Mouse (Mus musculus) cerebellum, adult 11-12 months (tissue): ENCODE data around the gene Tldc1.

ENCODE experiments used
- DNase-seq: peaks from one replicate; pipeline ENCODE4 v3.0.0; 2022

The Tldc1 gene

DNA sequence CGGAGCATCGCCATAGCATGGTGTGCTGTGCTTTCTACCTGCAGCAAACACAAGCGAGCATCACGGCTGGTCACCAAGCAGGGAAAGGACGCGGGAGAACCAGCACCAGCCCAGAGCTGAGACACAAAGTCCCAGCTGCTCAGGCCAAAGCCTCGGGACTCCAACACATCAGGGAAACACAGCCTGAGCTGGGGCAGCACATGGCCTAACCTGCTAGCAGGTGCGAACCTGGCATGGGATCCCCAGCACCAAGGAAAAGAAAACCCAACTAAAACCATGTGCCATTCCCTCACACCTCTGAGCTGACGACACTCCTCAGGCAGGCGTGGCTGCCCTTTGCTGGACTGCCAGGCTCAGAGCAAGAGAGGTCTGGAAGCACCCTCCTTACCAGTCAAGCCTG, 12.9 kb downstream of the Tldc1 start:
- no peak for DNase-seq

- DNase-seq = no peak
Observed at GRCm38 (mm10) chr8:119762226-119763220, 15.7 kb downstream of the Tldc1 start.

- DNase-seq = no peak
Observed at GRCm38 (mm10) chr8:119761692-119762091, 16.5 kb downstream of the Tldc1 start.

- no peak for DNase-seq
Observed at GRCm38 (mm10) chr8:119756538-119756937, 21.7 kb downstream of the Tldc1 start.

DNA sequence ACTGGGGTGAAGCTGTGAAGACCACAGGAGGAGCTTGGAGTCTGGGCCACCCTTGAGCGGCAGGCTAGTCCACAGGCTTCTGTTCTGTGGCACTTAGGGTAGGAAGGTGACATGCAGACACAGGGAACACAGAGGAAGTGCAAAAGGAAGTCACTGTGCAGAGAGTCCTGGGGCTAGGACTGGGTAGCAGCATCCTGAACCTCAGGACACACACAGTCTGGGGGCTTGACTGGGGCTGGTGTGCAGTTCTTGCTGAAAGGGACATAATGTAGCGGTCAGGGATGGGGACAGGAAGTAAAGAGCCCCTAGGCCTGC, 22.1 kb downstream of the Tldc1 start:
- DNase-seq = no peak

DNA sequence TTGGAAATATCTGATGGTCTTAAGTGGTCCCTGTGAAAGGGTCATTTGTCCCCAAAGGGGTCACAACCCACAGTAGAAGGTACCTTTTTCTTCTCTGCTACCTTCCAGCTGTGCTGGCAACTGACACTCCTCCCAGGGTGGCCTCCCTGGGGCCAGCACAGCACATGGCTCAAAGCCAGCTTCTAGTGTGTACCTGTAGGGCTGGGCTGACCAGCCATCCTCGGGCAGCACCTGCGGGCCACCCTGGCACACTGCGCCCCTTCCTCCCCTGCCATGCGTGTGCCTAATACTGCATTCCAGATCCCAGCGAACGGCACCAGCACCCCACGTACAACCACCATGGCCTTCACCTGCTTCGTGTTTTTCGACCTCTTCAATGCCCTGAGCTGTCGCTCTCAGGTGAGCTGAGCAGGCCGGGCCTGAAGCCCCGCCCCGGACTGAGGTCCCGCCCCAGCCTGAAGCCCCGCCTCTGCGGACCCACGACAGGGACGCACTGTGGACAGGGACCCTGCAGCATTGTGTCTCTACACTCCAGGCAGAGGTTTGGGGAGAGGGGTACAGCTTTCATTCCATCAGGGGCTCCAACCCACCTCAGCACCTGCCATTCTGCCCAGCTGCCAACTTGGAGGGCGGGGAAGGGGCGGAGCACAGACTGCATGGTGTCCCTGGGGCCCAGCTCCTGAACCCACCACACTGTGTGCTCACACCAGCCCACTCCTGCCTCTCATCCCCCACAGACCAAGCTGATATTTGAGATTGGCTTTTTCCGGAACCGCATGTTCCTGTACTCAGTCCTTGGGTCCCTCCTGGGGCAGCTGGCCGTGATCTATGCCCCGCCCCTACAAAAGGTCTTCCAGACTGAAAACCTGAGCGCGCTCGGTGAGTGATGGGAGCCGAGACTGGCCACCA, 22.7 kb downstream of the Tldc1 start:
- no peak for DNase-seq

DNA sequence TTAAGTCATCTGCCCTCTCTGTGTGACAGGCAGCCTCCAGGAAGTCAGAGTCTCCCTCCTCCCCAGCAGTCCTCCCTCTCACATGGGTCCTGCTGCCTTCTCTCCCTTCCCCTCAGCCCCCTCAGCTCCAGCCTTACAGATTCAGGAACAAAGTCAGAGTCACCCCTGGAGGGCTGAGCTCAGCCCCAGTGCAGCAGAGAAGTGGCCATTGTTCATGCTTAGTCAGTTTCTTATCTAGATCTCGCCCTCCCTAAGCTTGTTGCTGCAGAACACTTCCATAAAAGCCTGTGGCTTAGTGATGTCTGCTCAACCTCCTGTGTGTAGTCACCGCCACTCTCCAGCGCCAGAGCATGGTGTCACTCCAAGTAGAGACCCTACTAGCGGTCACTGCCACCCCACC, 33.6 kb downstream of the Tldc1 start:
- DNase-seq = no peak

DNA sequence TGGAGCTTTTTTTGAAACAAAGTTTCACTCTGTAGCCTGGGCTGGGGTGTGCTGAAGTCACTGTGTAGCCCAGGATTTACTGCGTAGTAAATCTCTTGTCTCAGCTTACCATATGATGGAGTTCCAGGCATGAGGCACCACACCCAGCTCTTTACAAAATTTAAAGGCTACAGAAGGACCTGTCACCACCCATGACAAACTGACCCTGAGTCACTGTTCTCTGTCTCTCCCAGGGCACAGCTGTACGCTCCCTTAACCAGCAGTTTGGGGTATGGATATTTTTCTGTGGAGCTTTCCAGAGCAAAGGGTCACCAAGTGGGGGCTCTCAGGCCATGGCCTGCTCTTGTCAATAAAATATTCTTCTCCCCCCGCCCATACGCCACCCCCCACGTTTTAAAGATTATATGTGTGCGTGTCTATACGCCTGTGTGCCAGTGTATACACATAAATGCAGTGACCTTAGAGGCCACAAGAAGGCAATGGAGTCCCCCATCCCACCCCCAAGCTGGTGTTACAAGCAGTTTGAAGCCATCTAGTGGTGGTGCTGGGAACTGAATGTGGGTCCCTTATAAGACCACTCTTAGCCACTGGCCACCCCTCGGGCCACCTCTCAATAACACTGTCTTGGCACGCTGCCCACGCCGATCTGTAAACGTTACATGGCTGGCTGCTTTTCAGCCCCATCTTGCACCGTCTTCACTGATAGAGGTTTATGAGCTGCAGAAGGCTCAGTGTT, 34.8 kb downstream of the Tldc1 start:
- DNase-seq = no peak

DNA sequence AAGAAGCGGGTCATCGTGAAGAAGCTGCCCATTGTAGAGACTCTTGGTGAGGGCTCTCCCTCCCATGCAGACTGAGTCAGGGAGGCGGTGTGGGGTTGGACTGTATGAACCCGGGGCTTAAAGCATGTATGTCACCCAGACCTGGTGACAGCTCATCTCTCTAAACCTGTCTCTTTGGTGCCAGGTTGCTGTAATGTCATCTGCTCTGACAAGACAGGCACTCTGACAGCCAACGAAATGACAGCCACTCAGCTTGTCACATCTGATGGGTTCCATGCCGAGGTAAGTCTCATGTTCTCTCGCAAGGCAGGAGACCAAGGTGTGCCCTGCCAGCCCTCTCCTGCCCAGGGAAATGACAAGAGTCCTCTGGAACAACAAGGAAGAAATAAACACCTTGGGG, 35.8 kb downstream of the Tldc1 start:
- DNase-seq = no peak

- DNase-seq = no peak
Observed at GRCm38 (mm10) chr8:119740634-119741033, 37.6 kb downstream of the Tldc1 start.

GRCm38 (mm10) chr8:119738129-119738907, 39.9 kb downstream of the Tldc1 start:
- no peak for DNase-seq

GRCm38 (mm10) chr8:119737093-119737900, 40.9 kb downstream of the Tldc1 start:
- no peak for DNase-seq

- no peak for DNase-seq
Observed at GRCm38 (mm10) chr8:119736348-119736917, 41.8 kb downstream of the Tldc1 start.

- DNase-seq = no peak
Observed at GRCm38 (mm10) chr8:119732072-119732471, 46.1 kb downstream of the Tldc1 start.

DNA sequence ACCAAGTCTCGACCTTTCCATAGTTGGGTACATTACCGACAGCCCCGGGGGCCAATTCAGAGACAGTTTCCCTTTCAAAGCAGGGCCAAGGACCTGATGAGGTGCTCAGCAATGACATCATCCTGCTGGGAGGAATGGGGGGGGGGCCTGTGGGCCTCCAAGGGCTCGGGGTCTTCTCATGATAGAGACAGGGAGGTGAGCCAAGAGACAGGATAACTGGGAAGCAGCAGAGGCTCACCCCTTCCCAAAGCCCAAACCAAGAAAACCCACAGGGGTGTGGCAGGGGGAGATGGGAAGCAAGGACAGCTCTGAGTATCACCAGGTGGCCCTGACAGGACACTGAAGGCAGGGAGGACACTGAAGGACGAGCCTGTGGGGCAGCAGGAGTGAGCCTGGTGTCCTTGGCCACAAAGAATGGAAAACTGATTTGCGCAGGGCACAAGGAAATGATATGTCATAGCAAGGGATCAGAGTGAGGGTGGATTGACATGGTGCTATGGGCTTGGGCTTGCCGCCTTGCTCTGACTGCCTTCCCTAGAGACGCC, 49.8 kb downstream of the Tldc1 start:
- no peak for DNase-seq

- DNase-seq = no peak
Observed at GRCm38 (mm10) chr8:119727093-119727492, 51.1 kb downstream of the Tldc1 start.

- no peak for DNase-seq
Observed at GRCm38 (mm10) chr8:119724596-119724995, 53.6 kb downstream of the Tldc1 start.

DNA sequence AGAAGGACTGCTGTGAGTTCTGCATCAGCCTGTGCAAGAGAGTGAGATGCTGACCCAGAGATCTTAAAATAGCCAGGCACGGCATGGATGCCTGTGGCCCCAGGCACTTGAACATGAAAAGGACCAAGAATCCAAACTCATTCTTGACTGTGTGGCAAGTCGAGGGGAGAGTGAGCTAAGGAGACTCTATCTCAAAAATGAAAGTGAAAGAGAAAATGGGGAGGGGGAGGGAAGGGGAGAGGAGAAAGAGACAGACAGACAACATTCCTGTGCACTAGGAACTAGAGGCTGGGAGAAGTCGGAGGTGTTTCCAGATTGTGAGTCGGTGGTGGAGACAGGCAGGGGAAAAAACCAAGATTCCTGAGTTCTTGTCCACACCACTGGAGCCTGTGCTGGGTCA, 54.5 kb downstream of the Tldc1 start:
- DNase-seq = no peak

DNA sequence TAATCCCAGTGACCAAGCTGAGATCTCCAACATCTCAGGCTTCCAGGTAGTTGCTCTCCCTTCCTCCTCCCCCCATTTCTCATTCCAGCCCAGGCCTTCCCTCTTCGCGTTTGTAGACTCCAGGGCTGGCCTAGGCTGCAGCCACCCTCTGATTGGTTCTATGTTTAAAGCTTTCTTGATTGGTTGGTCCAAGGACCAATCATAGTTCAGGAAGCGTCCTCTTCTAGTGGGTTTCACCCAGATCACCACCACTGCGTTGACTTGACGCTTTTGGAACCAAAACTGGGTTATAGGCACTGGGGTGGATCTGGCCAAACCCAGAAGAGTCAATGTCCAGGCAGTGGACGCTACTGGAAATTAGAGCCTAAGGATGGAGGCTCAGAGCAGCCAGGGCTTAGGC, 55.9 kb downstream of the Tldc1 start:
- no peak for DNase-seq

DNA sequence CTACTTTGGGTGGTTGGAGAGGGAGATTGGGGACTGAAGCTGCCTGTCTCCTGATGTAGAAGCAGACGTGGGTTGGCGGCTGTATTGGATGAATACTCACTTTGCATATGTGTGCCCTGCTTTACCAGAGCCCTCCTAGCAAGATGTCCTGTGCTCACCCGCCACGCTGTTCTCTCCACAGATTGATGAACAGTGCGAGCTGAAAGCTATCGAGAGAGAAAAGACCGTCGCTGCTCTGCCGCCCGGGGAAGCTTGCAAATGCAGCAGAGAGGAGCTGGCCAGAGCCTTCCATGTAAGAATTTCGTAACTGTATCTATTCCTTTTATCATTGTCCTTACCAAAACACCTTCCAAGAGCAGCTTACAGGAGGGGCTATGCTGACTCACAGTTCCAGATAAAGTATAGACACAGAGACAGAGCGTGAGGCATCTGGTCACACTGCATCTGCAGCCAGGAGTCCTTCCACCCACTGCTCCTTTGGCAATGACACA, 59.2 kb downstream of the Tldc1 start:
- DNase-seq = no peak

DNA sequence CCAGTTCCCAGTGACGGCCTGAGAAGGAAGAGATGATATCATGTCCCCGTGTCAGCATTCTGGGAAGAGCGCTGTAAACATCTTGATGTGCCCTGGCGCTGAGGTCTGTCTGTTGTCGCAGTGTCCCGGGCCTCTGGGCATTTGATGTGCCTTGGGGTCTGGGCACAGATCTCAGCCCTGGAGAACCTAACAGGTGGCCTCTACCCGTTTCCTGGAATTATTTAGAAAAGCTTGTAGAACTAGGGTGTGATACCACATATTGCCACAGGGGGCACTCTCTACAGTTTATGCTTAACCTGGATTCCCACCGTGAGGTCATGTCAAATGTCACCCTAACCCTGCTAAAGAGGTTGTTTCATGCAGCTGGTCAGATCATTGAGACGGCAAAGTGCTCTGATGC, 60.5 kb downstream of the Tldc1 start:
- no peak for DNase-seq
